Mouse (Mus musculus) embryonic facial prominence, embryonic 11.5 days (tissue): ENCODE results near the gene Olr1. TPM values are rescaled to one million over a fixed set of nuclear protein-coding genes. Genes with fewer than 3 reads are reported as not detected.

Source experiments
- ATAC-seq: fragments of 200-750 bp; cut with Nextera tagmentation; replicated peaks from 2 replicates; pipeline ENCODE4 v1.8.0; 2017; ENCODE audit warnings: low read depth; ENCODE audit not compliant: insufficient number of reproducible peaks, low FRiP score, low TSS enrichment
- DNase-seq: peaks from one replicate; pipeline ENCODE4 v3.0.0-alpha.2; 2015; ENCODE audit warnings: low spot score
- H3K27ac ChIP-seq: fragments of 300-500 bp; sonication (generic); replicated peaks from 2 replicates; pipeline ENCODE4 v1.5.1; 2014; ENCODE audit warnings: mild to moderate bottlenecking, low read depth, low read length, control low read depth
- H3K27me3 ChIP-seq: fragments of 300-500 bp; sonication (generic); 2 replicates; pipeline ENCODE4 v1.6.1; 2014; ENCODE audit warnings: mild to moderate bottlenecking, low read length, moderate library complexity, mixed read lengths; ENCODE audit not compliant: control insufficient read depth, insufficient read depth
- H3K36me3 ChIP-seq: fragments of 300-500 bp; sonication (generic); replicated peaks from 2 replicates; pipeline ENCODE4 v1.6.1; 2014; ENCODE audit warnings: low read depth, mild to moderate bottlenecking, low read length, moderate library complexity, mixed read lengths; ENCODE audit not compliant: control insufficient read depth, insufficient read depth
- H3K4me1 ChIP-seq: fragments of 300-500 bp; sonication (generic); 2 replicates; pipeline ENCODE4 v1.6.1; 2014; ENCODE audit warnings: low read length, mixed read lengths; ENCODE audit not compliant: control insufficient read depth, insufficient read depth
- H3K4me2 ChIP-seq: fragments of 300-500 bp; sonication (generic); 2 replicates; pipeline ENCODE4 v1.6.1; 2014; ENCODE audit warnings: low read depth, mild to moderate bottlenecking, control low read depth, low read length, moderate library complexity
- H3K4me3 ChIP-seq: fragments of 300-500 bp; sonication (generic); 2 replicates; pipeline ENCODE4 v1.5.1; 2014; ENCODE audit warnings: low read depth, low read length, control low read depth
- H3K9ac ChIP-seq: fragments of 300-500 bp; sonication (generic); replicated peaks from 2 replicates; pipeline ENCODE4 v1.6.1; 2014; ENCODE audit warnings: mild to moderate bottlenecking, control low read depth, low read length
- H3K9me3 ChIP-seq: fragments of 300-500 bp; sonication (generic); replicated peaks from 2 replicates; pipeline ENCODE4 v1.6.1; 2016; ENCODE audit warnings: mild to moderate bottlenecking, low read length, inconsistent platforms, mixed read lengths; ENCODE audit not compliant: control insufficient read depth
- WGBS: fragments of 180-500 bp; shearing (Covaris S2); extraction: QIAGEN DNeasy Blood & Tissue Kit; methylation state at CpG from one replicate; pipeline ENCODE4 v1.1.7; 2014; 5-methylcytosine and 5-hydroxymethylcytosine counted together
- polyA plus RNA-seq: library from polyadenylated mRNA; unstranded; fragments of >200 nt; fragmentation: Nextera tagmentation; extraction: Ambion mirVana; gene quantifications from 2 replicates; pipeline ENCODE4 v1.2.1, GENCODE M21; 2014

The Olr1 gene
- polyA plus RNA-seq, 1 experiment from 2014 or later, result 0.36 TPM

DNA sequence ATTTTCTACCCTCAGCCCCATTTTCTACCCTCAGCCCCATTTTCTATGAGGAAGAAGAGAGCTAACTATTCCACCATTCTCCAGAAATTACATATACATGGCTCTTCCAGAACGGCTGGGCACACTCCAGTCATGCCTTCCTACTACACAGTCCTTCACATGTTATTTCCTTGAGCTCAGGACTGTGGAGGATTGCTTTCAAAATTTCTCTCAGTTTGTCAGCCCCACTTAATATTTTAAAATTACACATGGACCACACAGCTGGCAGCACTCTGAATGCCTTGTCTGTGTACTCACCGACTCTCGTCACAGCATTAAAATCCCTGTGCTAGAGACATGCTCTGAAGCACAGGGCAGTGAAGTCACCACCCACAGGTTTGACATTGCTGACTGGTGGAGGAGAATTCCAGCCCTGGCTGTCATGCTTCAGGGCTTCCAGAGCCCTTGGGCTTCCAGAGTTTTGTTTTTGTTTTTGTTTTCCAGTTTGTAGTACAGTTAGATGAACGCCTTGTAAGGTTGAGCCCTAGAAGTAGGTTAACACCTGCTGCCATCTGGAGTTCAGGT lies 27.7 kb upstream of the Olr1 start:
- ATAC-seq, result no peak
- H3K4me2 ChIP-seq, result peak overlapping the region; percentile 81; the same call in 1 of the 2 replicates
- H3K9ac ChIP-seq, result no peak overlapping the region; the same call in 1 of the 2 replicates
- peak overlapping the region; percentile 84; the same call in 1 of the 2 replicates for H3K4me3 ChIP-seq
- H3K9me3 ChIP-seq, result no peaks in the 10 kb centered on the region
- H3K4me1 ChIP-seq, result no peaks in the 10 kb centered on the region
- no peaks in the 10 kb centered on the region; the same call in 1 of the 2 replicates for H3K36me3 ChIP-seq
- DNase-seq, result no peak
- no peak overlapping the region for H3K27ac ChIP-seq
- 65% methylated on average over 4 of the region's 4 CpGs for WGBS
- H3K27me3 ChIP-seq, result no peaks in the 10 kb centered on the region

DNA sequence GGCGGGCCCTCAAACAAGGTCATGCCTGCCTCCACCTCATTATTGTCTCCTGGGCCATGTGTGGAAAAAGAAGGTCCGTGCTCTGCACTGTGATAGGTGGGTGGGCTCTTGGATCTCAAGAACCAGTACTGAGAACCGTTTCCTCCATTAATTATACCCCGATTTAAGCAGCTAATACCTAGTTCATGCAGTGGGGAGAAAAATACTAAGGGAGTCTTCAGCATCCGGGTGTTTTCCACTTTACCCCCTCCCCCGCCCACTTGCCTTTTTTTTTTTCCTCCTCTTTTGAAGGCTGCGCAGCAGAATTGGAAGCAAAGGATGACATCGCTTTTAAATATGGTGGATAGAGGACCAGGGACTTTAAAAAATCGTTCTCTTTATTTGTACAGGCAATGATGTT lies 27.1 kb upstream of the Olr1 start:
- no peaks in the 10 kb centered on the region for H3K27me3 ChIP-seq
- H3K9me3 ChIP-seq, result no peaks in the 10 kb centered on the region
- DNase-seq, result peak; percentile 42
- H3K36me3 ChIP-seq, result no peaks in the 10 kb centered on the region; the same call in 1 of the 2 replicates
- H3K4me1 ChIP-seq, result no peaks in the 10 kb centered on the region
- H3K4me3 ChIP-seq, result peak overlapping the region; percentile 84
- H3K4me2 ChIP-seq, result peak overlapping the region; percentile 81
- H3K9ac ChIP-seq, result peak overlapping the region; percentile 77
- no peak overlapping the region for H3K27ac ChIP-seq
- ATAC-seq, result no peak; the same call in 1 of the 2 replicates
- 27% methylated on average over 9 of the region's 9 CpGs for WGBS

DNA sequence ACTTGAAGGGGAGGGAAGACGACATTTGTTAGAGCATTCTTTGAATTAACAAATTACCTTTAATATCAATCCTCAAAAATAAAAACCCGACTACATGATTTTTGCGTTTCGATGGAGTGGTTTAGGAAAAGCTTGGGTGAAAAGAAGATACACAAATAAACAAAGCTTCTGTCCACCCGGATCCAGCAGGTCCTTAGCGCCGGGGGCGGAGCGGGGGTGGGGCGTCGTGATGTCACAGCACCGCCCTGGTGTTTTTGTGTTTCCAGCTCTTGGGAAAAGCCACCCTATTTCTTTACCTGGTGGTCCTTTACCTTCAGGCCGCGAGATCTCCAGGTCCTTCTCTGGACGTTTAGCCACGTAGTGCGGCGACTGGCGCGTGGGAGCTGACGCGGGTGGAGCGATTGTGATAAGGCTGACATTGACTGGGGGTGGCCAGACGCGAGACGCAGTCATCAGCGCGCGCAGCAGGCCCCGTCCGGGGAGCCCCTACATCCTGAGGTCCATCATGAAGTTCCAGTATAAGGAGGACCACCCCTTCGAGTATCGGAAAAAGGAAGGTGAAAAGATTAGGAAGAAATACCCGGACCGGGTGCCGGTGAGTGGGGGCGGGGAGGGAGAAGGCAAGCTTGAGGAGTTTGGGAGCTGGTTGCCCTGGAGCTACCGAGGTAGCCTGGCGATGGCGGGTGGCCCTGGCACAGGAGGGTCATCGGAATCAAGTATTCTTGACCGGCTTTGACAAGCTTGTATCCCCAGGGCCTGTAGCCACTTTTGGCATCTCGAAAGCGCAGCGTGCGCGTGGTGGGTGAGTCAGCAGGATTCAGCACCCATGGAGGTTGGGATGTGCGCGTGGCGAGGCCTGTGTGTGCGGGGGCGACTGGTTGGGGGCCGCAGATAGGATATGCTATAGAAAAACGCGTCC lies 26.2 kb upstream of the Olr1 start, which contains the start of gene Gabarapl1:
Gene Gabarapl1, plus strand, starts transcription at position 219 of the 919 bp plus-strand sequence.
- H3K4me2 ChIP-seq, result peak within 1 kb of the TSS; percentile 81
- peak; percentile 84 for ATAC-seq
- no peaks in the 10 kb centered on the region for H3K4me1 ChIP-seq
- no peaks in the 10 kb centered on the region for H3K36me3 ChIP-seq
- peak within 1 kb of the TSS; percentile 84 for H3K4me3 ChIP-seq
- H3K27ac ChIP-seq, result no peak within 1 kb of the TSS
- peak within 1 kb of the TSS; percentile 77 for H3K9ac ChIP-seq
- peak; percentile 86 for DNase-seq
- under 1% methylated on average over 55 of the region's 55 CpGs for WGBS
- H3K9me3 ChIP-seq, result no peaks in the 10 kb centered on the region
- no peaks in the 10 kb centered on the region for H3K27me3 ChIP-seq

DNA sequence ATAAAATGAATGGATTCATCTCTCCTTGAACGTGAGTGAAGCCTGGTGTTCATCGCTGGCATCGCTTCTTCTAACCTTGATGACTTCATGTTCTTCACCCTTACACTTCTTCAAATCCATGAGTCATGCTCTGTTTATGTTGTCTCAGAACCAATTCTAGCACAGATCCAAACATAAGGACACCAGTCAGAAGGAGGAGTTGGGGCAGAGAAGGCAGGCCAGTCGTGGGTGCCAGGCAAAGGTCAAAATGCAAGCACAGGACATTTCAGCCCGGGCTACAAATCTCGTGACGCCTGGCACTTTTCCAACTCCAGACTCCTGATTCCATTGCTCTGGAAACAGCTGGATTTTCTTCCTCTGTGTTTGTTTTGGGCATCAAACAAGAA lies 25.6 kb upstream of the Olr1 start:
- WGBS, result 36% methylated on average over 7 of the region's 7 CpGs
- Histone ChIP-seq H3K9me3 (no peaks in the 10 kb centered on the region), H3K9ac (no peak overlapping the region; the same call in 1 of the 2 replicates), H3K36me3 (no peaks in the 10 kb centered on the region), H3K4me1 (no peaks in the 10 kb centered on the region), H3K27me3 (no peaks in the 10 kb centered on the region), H3K27ac (no peak overlapping the region), H3K4me3 (peak overlapping the region; percentile 84), H3K4me2 (peak overlapping the region; percentile 81)
- DNase-seq (peak; percentile 58), ATAC-seq (0 out of 2 replicates have a peak, but pooled peaks have one; percentile 16)

DNA sequence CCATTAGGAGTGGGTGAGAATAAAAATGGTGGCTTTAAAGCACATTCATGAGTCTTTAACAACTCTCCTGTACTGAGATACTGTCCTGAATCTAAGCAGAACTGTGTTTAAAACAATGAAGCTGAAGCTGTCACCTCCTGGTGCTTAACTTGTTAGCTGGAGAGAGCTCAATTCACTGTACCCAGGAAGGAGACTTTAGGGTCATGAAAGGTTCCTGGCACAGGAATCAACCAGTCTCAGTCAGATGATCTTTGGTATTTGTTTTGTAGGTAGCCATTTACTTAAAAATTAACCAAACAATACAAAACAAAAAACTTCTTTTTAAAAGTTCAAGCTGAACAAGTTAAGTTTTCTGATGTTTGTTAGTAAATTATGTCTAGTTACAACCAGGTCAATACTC lies 23.3 kb upstream of the Olr1 start:
- Histone ChIP-seq H3K9ac (no peak overlapping the region), H3K27me3 (no peaks in the 10 kb centered on the region), H3K27ac (no peak overlapping the region), H3K4me1 (no peaks in the 10 kb centered on the region), H3K36me3 (no peaks in the 10 kb centered on the region), H3K4me2 (no peak overlapping the region), H3K4me3 (no peak overlapping the region), H3K9me3 (no peaks in the 10 kb centered on the region)
- no peak for DNase-seq
- no peak for ATAC-seq

DNA sequence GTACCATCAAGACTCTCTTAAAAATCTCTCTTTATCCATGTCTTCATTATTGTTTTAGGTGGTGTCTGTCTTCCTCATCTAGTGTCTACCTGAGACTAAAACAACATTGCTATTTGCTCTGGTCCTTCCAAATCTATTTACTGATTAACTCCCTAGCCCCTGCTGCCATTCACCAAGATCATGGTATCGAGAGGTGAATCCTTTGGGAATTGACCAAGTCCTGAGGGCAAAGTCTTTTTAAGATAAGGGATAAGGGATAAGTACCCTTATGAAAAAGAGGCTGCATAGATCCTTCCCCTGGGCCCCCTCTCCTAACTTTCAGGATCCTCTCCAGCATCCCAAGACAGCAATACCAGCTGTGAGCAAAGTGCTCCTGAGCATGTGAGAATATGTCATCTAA lies 22.6 kb upstream of the Olr1 start:
- H3K9me3 ChIP-seq, result no peaks in the 10 kb centered on the region
- DNase-seq (no peak), ATAC-seq (no peak)
- no peaks in the 10 kb centered on the region for H3K27me3 ChIP-seq
- H3K4me3 ChIP-seq, result no peak overlapping the region
- no peaks in the 10 kb centered on the region for H3K36me3 ChIP-seq
- no peak overlapping the region for H3K9ac ChIP-seq
- no peak overlapping the region for H3K4me2 ChIP-seq
- no peaks in the 10 kb centered on the region for H3K4me1 ChIP-seq
- 69% methylated on average over 1 of the region's 1 CpGs for WGBS
- no peak overlapping the region for H3K27ac ChIP-seq

DNA sequence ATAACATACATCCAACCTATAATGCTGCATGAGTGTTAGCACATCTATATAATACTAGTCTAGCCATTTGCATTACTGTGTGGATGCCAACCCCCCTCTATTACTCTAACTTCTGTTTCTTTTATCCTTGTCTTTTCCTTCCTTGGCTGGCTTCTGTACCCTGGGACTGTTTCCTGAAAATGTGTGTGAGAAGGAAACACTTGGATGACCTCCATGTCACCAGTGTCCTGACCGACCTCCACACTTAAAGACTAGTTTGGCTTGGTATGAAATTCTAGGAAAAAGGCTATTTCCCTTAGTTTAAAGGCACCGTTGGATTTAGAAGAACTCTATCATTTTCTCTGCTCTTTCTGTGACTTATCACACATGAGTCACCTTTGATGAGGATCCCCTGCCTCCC lies 20.5 kb upstream of the Olr1 start:
- 85% methylated on average over 2 of the region's 2 CpGs for WGBS
- ATAC-seq, result no peak
- no peak overlapping the region for H3K27ac ChIP-seq

DNA sequence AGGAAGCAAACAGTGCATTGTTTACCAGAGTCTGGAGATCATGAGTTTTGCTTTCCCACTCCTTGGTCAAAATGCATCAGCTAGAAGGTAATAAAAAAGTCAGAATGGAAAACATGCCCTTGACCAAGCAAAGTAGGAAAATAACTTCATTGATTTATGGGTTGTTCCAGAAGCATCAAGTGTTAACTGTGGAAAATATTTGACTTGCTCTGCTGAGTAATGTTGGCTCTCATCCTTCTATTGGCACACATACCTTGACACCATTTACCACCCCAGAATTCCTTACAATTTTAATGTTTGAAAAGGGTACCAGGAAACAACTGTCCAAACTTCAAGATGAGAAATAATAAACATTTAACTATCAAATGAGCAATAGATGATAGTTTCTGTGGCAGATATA lies 19.1 kb upstream of the Olr1 start:
- Histone ChIP-seq H3K9ac (no peak overlapping the region), H3K4me3 (no peak overlapping the region), H3K27ac (no peak overlapping the region), H3K4me1 (no peaks in the 10 kb centered on the region), H3K27me3 (no peaks in the 10 kb centered on the region), H3K9me3 (no peaks in the 10 kb centered on the region), H3K36me3 (no peaks in the 10 kb centered on the region), H3K4me2 (no peak overlapping the region)
- ATAC-seq, result no peak
- no peak for DNase-seq

More for the DNA sequence above, 20.5 kb upstream of the Olr1 start:
- no peak overlapping the region for H3K4me3 ChIP-seq
- H3K9me3 ChIP-seq, result no peaks in the 10 kb centered on the region
- no peak for DNase-seq
- H3K4me2 ChIP-seq, result no peak overlapping the region
- H3K27me3 ChIP-seq, result no peaks in the 10 kb centered on the region
- H3K36me3 ChIP-seq, result no peaks in the 10 kb centered on the region
- no peak overlapping the region for H3K9ac ChIP-seq
- H3K4me1 ChIP-seq, result no peaks in the 10 kb centered on the region
